Mouse (Mus musculus) right cerebral cortex, adult 18-20 months (tissue): Measurements from ENCODE around the gene Ankrd13d.

Experiments
- DNase-seq: peaks from one replicate; pipeline ENCODE4 v3.0.0; 2022; ENCODE audit warnings: mixed read lengths

Gene Ankrd13d

GRCm38 (mm10) chr19:4300852-4301734 is 18.2 kb upstream of the Ankrd13d start:
- DNase-seq = peak; percentile 49

GRCm38 (mm10) chr19:4300271-4300704 is 17.4 kb upstream of the Ankrd13d start:
- DNase-seq = peak; percentile 43

- DNase-seq = no peak
Observed at GRCm38 (mm10) chr19:4299574-4300270, 16.8 kb upstream of the Ankrd13d start.

GRCm38 (mm10) chr19:4299126-4299525 is 16.2 kb upstream of the Ankrd13d start:
- no peak for DNase-seq

GRCm38 (mm10) chr19:4298322-4299121 is 15.6 kb upstream of the Ankrd13d start:
- no peak for DNase-seq

GRCm38 (mm10) chr19:4297851-4298250 is 14.9 kb upstream of the Ankrd13d start:
- DNase-seq = no peak

- no peak for DNase-seq
Observed at GRCm38 (mm10) chr19:4296611-4297010, 13.7 kb upstream of the Ankrd13d start.

GRCm38 (mm10) chr19:4295391-4295790 is 12.5 kb upstream of the Ankrd13d start:
- DNase-seq = no peak

GRCm38 (mm10) chr19:4294381-4295097 is 11.6 kb upstream of the Ankrd13d start:
- DNase-seq = no peak

GRCm38 (mm10) chr19:4291161-4291560 is 8.2 kb upstream of the Ankrd13d start:
- DNase-seq = no peak

GRCm38 (mm10) chr19:4290749-4291148 is 7.8 kb upstream of the Ankrd13d start:
- DNase-seq = no peak

- no peak for DNase-seq
Observed at GRCm38 (mm10) chr19:4283653-4284052, 716 bp upstream of the Ankrd13d start.

- DNase-seq = no peak
Observed at GRCm38 (mm10) chr19:4280425-4280824, 2.5 kb downstream of the Ankrd13d start.

- no peak for DNase-seq
Observed at GRCm38 (mm10) chr19:4279487-4279886, 3.5 kb downstream of the Ankrd13d start.

- DNase-seq = no peak
Observed at GRCm38 (mm10) chr19:4270972-4271371, 12.0 kb downstream of the Ankrd13d start.

GRCm38 (mm10) chr19:4270187-4270586 is 12.8 kb downstream of the Ankrd13d start:
- DNase-seq = no peak

GRCm38 (mm10) chr19:4268566-4269361 is 14.2 kb downstream of the Ankrd13d start, which contains the start of gene Ssh3:
Ssh3 (minus strand) TSS chr19:4269180.
- DNase-seq = peak; percentile 82

- DNase-seq = no peak
Observed at GRCm38 (mm10) chr19:4265956-4266355, 17.0 kb downstream of the Ankrd13d start.

- no peak for DNase-seq
Observed at GRCm38 (mm10) chr19:4264171-4264780, 18.7 kb downstream of the Ankrd13d start.

- no peak for DNase-seq
Observed at GRCm38 (mm10) chr19:4263702-4264101, 19.2 kb downstream of the Ankrd13d start.

- DNase-seq = no peak
Observed at GRCm38 (mm10) chr19:4262756-4263155, 20.2 kb downstream of the Ankrd13d start.
